Mouse (Mus musculus): ENCODE results near the gene Aen.

The Aen gene

GRCm38 (mm10) chr7:78895653-78896333, at the start of gene Aen:
Aen (plus strand) TSS chr7:78895854.
- peak; percentile 98 for DNase-seq

GRCm38 (mm10) chr7:78846066-78846716, 49.5 kb upstream of the Aen start:
- no peak for DNase-seq

GRCm38 (mm10) chr7:78846737-78847434, 48.8 kb upstream of the Aen start, which contains the start of gene Det1:
Det1 (minus strand) TSS chr7:78847263.
- peak; percentile 84 for DNase-seq

- DNase-seq, result no peak
These were observed 41.6 kb upstream of the Aen start for GRCm38 (mm10) chr7:78854051-78854450.

- DNase-seq, result no peak
These were observed 40.5 kb upstream of the Aen start for GRCm38 (mm10) chr7:78855044-78855655.

- DNase-seq, result no peak
These were observed 31.7 kb upstream of the Aen start for GRCm38 (mm10) chr7:78863796-78864445.

- DNase-seq, result no peak
These were observed 31.2 kb upstream of the Aen start for GRCm38 (mm10) chr7:78864446-78864802.

- no peak for DNase-seq
These were observed 30.3 kb upstream of the Aen start for GRCm38 (mm10) chr7:78865212-78865949.

- DNase-seq, result no peak
These were observed 26.9 kb upstream of the Aen start for GRCm38 (mm10) chr7:78868731-78869130.

GRCm38 (mm10) chr7:78872366-78872765, 23.3 kb upstream of the Aen start:
- DNase-seq, result no peak

GRCm38 (mm10) chr7:78872831-78873230, 22.8 kb upstream of the Aen start:
- no peak for DNase-seq

GRCm38 (mm10) chr7:78881607-78882468, 13.8 kb upstream of the Aen start:
- DNase-seq, result no peak

GRCm38 (mm10) chr7:78882469-78882837, 13.2 kb upstream of the Aen start:
- no peak for DNase-seq

- DNase-seq, result no peak
These were observed 12.5 kb upstream of the Aen start for GRCm38 (mm10) chr7:78883016-78883725.

GRCm38 (mm10) chr7:78883726-78884060, 12.0 kb upstream of the Aen start:
- DNase-seq, result no peak

GRCm38 (mm10) chr7:78884139-78884538, 11.5 kb upstream of the Aen start:
- DNase-seq, result no peak

GRCm38 (mm10) chr7:78885404-78885803, 10.2 kb upstream of the Aen start:
- DNase-seq, result no peak

GRCm38 (mm10) chr7:78886496-78886895, 9.2 kb upstream of the Aen start:
- no peak for DNase-seq

- DNase-seq, result no peak
These were observed 8.2 kb upstream of the Aen start for GRCm38 (mm10) chr7:78887431-78887842.

- peak; percentile 77 for DNase-seq
These were observed 5.0 kb upstream of the Aen start for GRCm38 (mm10) chr7:78890641-78891040.

GRCm38 (mm10) chr7:78893917-78894316, 1.7 kb upstream of the Aen start:
- DNase-seq, result no peak

All from cerebellum, adult 11 months (tissue).